Mouse (Mus musculus): ENCODE data around the gene Tie1. TPM values are rescaled to one million over a fixed set of nuclear protein-coding genes. Genes with fewer than 3 reads are reported as not detected.

Gene Tie1
- polyA plus RNA-seq, 1 experiment from 2014 or later, result 14.0 TPM

GRCm38 (mm10) chr4:118427768-118428451 lies 62.0 kb downstream of the Tie1 start, which contains the start of gene Elovl1:
Gene Elovl1 (plus strand): TSS chr4:118428093.
- Histone ChIP-seq H3K4me3 (peak within 1 kb of the TSS; percentile 50), H3K4me2 (replicated peaks) (peak within 1 kb of the TSS; percentile 87), H3K4me1 (peaks cover 21% of the 10 kb centered on the region), H3K9ac (replicated peaks) (peak within 1 kb of the TSS; percentile 65), H3K27me3 (no peaks in the 10 kb centered on the region), H3K27ac (replicated peaks) (peak within 1 kb of the TSS; percentile 59), H3K9me3 (no peaks in the 10 kb centered on the region), H3K36me3 (peaks cover 19% of the 10 kb centered on the region)
- under 1% methylated on average over 30 of the region's 31 CpGs for WGBS
- ATAC-seq (replicated peaks), result peak; percentile 89

GRCm38 (mm10) chr4:118427415-118427767 lies 62.5 kb downstream of the Tie1 start:
- peak overlapping the region; percentile 87 for H3K4me2 ChIP-seq (replicated peaks)
- H3K27ac ChIP-seq (replicated peaks), result peak overlapping the region; percentile 59
- H3K4me3 ChIP-seq, result peak overlapping the region; percentile 50
- no peak; the same call in 1 of the 2 replicates for ATAC-seq (replicated peaks)
- H3K9ac ChIP-seq (replicated peaks), result peak overlapping the region; percentile 65
- H3K4me1 ChIP-seq, result peaks cover 21% of the 10 kb centered on the region
- H3K27me3 ChIP-seq, result no peaks in the 10 kb centered on the region
- H3K9me3 ChIP-seq, result no peaks in the 10 kb centered on the region
- WGBS, result 2% methylated on average over 5 of the region's 5 CpGs
- peaks cover 17% of the 10 kb centered on the region for H3K36me3 ChIP-seq

- no peak overlapping the region for H3K4me2 ChIP-seq (replicated peaks)
- no peaks in the 10 kb centered on the region for H3K9me3 ChIP-seq
- H3K27ac ChIP-seq (replicated peaks), result no peak overlapping the region
- no peak for ATAC-seq (replicated peaks)
- 90% methylated on average over 1 of the region's 1 CpGs for WGBS
- H3K36me3 ChIP-seq, result peaks cover 23% of the 10 kb centered on the region
- H3K4me3 ChIP-seq, result no peak overlapping the region
- peaks cover 21% of the 10 kb centered on the region for H3K4me1 ChIP-seq
- H3K27me3 ChIP-seq, result no peaks in the 10 kb centered on the region
- no peak overlapping the region for H3K9ac ChIP-seq (replicated peaks)
These were observed 64.5 kb downstream of the Tie1 start for GRCm38 (mm10) chr4:118425374-118425773.

- no peaks in the 10 kb centered on the region for H3K9me3 ChIP-seq
- ATAC-seq (replicated peaks), result no peak
- peaks cover 21% of the 10 kb centered on the region for H3K4me1 ChIP-seq
- WGBS, result 91% methylated on average over 4 of the region's 4 CpGs
- no peak overlapping the region for H3K4me2 ChIP-seq (replicated peaks)
- no peak overlapping the region for H3K27ac ChIP-seq (replicated peaks)
- no peak overlapping the region for H3K9ac ChIP-seq (replicated peaks)
- H3K4me3 ChIP-seq, result no peak overlapping the region
- no peaks in the 10 kb centered on the region for H3K27me3 ChIP-seq
- peaks cover 27% of the 10 kb centered on the region for H3K36me3 ChIP-seq
These were observed 65.2 kb downstream of the Tie1 start for GRCm38 (mm10) chr4:118424541-118425160.

GRCm38 (mm10) chr4:118421384-118421783 lies 68.5 kb downstream of the Tie1 start:
- Histone ChIP-seq H3K9ac (replicated peaks) (no peak overlapping the region), H3K9me3 (no peaks in the 10 kb centered on the region), H3K4me2 (replicated peaks) (no peak overlapping the region), H3K4me1 (no peaks in the 10 kb centered on the region), H3K36me3 (peaks cover 52% of the 10 kb centered on the region), H3K27ac (replicated peaks) (no peak overlapping the region), H3K4me3 (no peak overlapping the region), H3K27me3 (no peaks in the 10 kb centered on the region)
- 96% methylated on average over 3 of the region's 3 CpGs for WGBS
- ATAC-seq (replicated peaks), result no peak

Other genes starting within 250 kb of the Tie1 start
- gene Ptprf, start 198.7 kb downstream of the Tie1 start, polyA plus RNA-seq (2015; fragmentation: Nextera tagmentation; extraction: Ambion mirVana), result 75.9 and 76.1 TPM in 2 replicates
- 10.9 and 12.7 TPM in 2 replicates for gene Szt2, start 80.8 kb downstream of the Tie1 start, polyA plus RNA-seq (2015; fragmentation: Nextera tagmentation; extraction: Ambion mirVana)
- gene Med8, start 80.7 kb downstream of the Tie1 start, polyA plus RNA-seq (2015; fragmentation: Nextera tagmentation; extraction: Ambion mirVana), result 115 and 122 TPM in 2 replicates
- 21.3 and 21.4 TPM in 2 replicates for gene Elovl1, start 62.0 kb downstream of the Tie1 start, polyA plus RNA-seq (2015; fragmentation: Nextera tagmentation; extraction: Ambion mirVana)
- gene Cdc20, start 52.7 kb downstream of the Tie1 start, polyA plus RNA-seq (2015; fragmentation: Nextera tagmentation; extraction: Ambion mirVana), result 123 and 130 TPM in 2 replicates
- gene Mpl, start 32.5 kb downstream of the Tie1 start, polyA plus RNA-seq (2015; fragmentation: Nextera tagmentation; extraction: Ambion mirVana), result 0.08 and 0.09 TPM in 2 replicates
- not detected in 2 replicates for gene 2610528J11Rik, start 36.9 kb upstream of the Tie1 start, polyA plus RNA-seq (2015; fragmentation: Nextera tagmentation; extraction: Ambion mirVana)
- gene Tmem125, start 54.0 kb upstream of the Tie1 start, polyA plus RNA-seq (2015; fragmentation: Nextera tagmentation; extraction: Ambion mirVana), result 0.09 and 0.27 TPM in 2 replicates
- 0.52 and 0.73 TPM in 2 replicates for gene Cfap57, start 130.7 kb upstream of the Tie1 start, polyA plus RNA-seq (2015; fragmentation: Nextera tagmentation; extraction: Ambion mirVana)
- gene Ebna1bp2, start 130.7 kb upstream of the Tie1 start, polyA plus RNA-seq (2015; fragmentation: Nextera tagmentation; extraction: Ambion mirVana), result 140 and 150 TPM in 2 replicates
- not detected in 2 replicates for gene Olfr62, start 168.9 kb upstream of the Tie1 start, polyA plus RNA-seq (2015; fragmentation: Nextera tagmentation; extraction: Ambion mirVana)
- gene Olfr1342, start 202.7 kb upstream of the Tie1 start, polyA plus RNA-seq (2015; fragmentation: Nextera tagmentation; extraction: Ambion mirVana), result 0.06 TPM in 1 of 2 replicates, not detected in the other
- gene Olfr1341, start 213.5 kb upstream of the Tie1 start, polyA plus RNA-seq (2015; fragmentation: Nextera tagmentation; extraction: Ambion mirVana), result not detected in 2 replicates
- gene Olfr1340, start 230.1 kb upstream of the Tie1 start, polyA plus RNA-seq (2015; fragmentation: Nextera tagmentation; extraction: Ambion mirVana), result not detected in 2 replicates
- gene Olfr1339, start 242.1 kb upstream of the Tie1 start, polyA plus RNA-seq (2015; fragmentation: Nextera tagmentation; extraction: Ambion mirVana), result not detected in 2 replicates